Mouse (Mus musculus) R1 (cell line): Measurements from ENCODE around the gene Trim28.

Experiments used
- DNase-seq: peaks from one replicate; pipeline ENCODE4 v3.0.0-alpha.2; 2018; ENCODE audit warnings: low read depth, low spot score

Gene Trim28

DNA sequence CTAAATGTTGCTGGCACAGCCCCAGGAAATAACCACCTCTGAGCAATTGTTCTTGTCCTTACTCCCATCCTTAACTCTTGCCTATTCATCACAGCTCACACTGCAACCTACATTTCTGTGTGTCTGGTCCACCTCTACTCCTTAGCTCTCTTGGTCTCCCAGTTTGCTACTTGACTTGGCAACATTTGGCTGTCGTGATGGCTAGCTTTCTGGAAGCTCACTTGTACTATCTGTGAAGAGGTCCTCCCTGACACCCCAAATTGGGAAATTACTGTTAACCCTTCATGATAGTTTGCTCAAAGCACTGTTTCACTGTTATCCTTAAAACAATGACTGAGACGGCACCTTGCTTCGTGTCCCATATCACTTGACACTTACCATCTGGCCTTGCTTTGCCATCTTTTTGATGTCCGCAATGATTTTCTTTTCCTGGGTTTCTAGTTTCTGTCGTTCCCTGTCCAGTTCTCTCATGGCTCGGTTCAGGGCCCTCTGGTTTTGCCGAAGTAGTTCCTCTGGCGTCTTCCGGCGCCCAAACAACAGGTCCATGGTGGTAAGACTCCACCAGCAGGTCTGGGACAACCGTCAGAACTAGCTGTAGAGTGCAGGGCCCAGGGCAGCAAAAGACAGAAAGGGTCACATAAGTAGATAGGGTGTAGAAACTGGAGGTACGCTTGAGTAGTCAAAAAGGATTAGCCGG lies 34.7 kb downstream of the Trim28 start:
- DNase-seq: peak; percentile 33

DNA sequence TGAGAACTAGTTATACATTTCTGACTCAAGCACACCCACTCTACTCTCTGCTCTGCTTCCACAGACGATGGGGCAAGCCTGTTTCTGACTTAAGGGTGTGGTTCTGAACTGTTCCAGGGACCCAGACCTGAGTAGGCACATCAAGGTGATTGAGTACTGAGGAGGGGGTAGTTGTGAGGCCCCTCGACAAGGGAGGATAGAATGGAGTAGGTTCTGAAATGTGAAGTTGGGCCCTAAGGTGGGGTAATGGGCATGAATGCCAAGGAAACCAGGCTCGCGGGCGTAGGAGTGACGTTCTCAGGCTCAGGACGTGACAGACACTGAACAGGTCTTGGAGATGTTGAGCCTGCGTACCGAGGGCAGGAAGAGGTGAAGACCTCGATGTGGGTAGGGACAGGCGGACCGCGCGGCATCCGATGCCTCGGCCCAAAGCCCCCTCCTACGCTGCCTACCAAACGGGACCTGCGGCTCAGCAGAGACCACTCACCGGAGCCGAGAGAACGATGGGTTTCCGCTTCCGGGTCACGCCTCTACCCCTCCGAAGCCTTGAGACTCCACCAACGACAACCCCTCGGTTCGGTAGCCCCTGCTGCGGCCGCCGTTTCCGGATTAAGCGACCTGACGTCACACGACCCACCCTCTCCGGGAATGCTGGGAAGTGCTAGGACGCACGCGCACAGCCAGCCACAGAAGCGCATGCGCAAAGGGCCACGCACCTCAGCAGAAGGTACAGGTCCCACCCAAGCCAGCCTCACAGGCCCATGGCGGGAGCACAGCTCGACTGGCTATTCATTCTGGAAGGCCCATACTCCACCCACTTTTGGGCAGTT lies 35.4 kb downstream of the Trim28 start, which contains the start of gene Chmp2a:
Chmp2a (minus strand) TSS at position 660 of the 830 bp plus-strand sequence.
- DNase-seq: peak; percentile 98

DNA sequence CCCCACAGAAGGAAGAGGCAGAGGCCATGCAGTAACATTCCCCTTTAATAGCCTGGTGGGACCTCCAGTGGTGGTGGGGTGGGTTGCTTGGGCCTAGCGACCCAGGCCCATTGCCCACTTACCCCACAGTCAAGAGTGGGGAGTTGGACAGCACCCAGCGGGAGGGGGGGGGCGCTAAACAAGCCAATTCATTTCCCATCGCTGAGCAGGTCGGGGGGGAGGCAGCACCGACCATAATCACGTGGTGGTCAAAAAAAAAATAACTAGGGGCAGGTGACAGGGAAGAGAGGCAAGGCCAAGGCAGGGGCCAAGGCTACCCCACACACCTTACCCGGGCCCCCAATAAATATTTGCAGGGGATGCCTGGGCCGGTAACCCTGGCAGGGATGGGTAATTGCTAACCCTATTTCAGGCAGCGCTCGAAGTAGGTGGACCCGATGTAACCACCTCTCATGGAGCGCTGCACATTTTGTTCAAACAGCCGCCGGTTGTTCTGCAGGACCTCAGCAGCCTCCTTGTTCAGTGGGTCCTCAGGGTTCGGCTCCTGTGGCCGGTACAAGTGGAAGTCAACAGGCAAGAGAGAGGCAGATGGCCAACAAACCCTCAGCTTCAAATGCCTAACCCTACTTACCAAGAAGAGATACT lies 36.4 kb downstream of the Trim28 start:
- peak; percentile 25 for DNase-seq

DNA sequence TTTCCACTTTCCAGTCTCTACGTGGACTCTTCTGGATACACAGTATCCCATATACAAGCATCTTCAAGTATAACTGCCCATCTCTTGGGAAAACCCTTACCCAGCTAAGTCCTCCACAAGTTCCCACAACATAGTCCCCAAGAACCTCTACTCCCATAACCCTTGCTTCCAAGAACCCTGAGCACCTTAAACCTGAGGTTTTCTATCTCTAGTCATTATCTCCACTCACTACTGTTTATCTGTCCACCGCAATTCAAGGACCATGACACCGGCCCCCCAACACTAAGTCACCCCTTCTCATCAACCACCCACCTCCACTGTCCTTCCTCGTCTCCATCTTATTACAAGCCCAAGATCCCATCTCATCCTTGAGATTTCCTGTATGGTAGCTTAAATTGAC lies 37.9 kb downstream of the Trim28 start:
- DNase-seq: peak; percentile 16

DNA sequence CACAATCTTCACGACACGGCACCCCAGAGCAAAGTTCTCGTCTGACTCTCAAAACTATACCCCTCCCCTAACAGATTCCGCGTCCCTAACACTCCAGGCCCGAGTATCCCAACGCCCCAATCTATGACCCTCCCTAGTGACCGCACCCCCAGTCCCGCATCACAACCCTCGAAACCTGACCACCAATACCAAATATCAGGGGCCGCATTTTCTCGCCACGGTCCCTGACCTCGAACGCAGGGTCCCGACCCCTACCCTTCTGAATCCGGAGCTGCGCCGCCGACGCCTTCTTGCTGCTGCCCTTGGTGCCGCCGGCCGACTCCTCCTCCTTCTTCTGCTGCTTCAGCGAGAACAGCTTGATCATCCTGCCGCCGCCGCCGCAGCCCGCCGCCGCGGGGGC lies 38.5 kb downstream of the Trim28 start:
- DNase-seq: peak; percentile 74

DNA sequence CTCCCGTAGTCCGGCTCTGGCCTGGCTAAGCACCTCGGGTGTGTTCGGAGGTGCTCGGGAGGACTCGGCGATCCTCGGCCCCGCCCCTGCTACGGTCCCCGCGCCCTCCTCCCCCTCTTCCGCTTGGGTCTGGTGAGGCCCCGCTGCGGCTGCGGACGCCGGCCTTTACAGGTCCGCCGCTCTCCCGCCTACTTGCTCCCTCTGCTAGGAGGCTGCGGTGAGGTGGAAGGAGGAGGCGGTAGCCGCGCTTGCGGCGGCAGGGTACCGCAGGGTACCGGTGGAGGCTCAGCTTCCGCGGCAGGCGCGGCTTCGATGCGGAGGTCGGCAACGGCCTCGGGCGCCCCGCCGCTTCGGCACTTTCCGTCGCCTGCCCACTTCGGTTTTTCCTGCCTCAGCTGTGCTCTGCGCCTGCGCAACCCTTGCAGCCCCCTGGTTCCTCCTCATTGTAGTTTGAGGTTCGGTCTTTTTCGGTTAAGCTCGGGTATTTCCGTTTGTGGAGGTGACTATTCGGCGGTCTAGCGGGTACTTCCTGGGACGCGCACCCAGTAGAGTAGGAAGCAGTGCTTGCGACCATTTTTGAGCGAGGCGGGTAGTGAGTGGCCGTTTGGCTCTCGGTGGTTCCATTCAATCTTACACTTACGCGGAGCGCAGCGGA lies 39.1 kb downstream of the Trim28 start, which contains the start of gene Ube2m:
Ube2m (minus strand) TSS at position 375 of the 655 bp plus-strand sequence.
- DNase-seq: peak; percentile 94

DNA sequence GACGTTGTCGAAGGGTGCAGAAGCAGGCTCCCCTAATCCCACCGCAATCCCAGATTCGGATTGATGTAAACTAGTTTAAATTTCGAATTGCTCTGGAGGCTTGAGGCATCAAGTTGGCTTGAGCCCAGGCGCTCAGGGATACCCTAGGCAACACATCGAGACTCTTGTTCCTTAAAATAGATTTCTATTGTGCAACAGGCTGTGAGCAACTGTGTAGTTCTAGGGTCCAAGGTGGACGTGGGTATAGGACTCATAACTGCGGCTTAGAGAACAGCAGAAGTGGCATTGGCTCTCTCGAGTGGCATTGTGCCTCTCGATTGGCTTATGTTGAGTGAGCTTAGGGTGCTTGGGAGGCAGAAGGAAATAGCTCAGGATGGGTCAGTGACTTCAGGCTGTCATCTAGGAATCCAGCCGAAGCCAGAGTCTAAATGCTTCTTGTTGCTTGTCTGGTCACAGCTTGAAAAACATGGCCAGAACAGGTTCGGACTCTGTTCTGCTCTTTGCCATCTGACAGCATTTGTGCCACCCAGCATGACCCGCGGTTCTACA lies 39.8 kb downstream of the Trim28 start:
- peak; percentile 42 for DNase-seq

DNA sequence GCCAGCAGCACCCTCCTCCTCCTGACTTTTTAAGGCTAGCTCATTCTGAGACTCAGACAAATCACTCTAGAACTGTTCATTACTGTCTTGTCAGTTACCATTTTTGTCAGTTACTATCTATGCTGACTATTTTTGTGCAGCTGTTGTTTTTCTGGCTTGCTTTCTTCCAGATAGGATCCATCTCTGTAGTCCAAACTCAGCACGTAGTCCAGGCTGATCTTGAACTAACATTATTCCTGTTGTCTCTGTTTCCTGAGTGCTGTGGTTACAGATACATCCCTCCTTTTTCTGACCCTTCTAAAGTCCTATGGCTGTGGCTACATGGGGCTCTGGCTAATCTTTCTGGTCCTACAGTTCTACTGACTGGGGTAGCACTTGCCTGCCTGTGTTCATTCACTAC lies 40.3 kb downstream of the Trim28 start:
- DNase-seq: no peak

DNA sequence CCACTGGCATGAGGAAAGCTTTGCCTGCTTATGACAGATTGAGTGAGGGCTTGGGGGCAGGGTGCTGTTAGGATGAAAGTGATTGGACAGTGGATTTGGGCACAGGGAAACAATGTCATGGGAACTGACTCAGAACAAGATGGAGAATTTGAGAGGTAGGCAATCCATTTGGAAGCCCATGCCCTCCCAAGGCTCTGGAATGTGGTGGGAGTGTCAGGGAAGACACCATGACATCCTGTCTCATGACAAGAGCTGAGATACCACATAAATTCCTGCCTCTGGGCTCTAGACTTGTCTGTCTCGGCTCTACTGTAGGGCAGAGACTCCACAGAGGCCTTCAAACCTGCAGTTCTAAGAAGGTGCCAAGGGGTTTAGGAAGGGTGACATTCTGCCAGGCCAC lies 42.3 kb downstream of the Trim28 start:
- peak; percentile 88 for DNase-seq

DNA sequence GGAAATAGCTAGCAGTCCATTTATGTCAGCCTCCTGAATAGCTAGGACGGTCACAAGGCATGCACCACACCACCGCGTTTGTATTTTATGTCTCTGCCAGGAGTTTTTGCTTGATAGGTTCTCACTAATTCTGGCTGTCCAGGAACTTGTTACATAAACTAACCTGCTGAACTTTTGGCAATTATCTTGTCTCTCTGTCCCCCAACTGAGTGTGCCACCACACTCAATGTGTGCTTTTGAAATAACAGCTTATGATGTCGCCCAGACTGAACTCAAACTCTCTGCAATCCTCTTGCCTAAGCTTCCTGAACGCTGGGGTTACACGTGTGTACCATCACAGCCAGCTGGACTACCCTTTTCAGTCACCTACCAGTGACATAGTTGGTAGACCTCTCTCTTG lies 43.6 kb downstream of the Trim28 start:
- DNase-seq: no peak

DNA sequence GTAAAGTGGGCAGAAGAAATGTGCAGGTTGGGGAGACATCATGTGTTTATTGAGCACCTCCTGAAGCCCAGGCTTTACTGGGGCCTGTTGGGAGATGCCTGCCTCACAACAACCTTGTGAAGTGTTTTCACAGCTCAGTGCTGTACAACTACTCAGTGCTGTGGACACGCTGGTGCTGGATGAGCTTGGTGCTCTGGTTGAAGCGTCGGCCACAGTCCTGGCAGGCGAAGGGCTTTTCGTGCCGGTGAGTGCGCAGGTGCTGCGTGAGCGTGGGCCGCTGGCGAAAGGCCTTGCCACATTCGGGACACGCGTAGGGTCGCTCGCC lies 44.2 kb downstream of the Trim28 start:
- DNase-seq: peak; percentile 67

DNA sequence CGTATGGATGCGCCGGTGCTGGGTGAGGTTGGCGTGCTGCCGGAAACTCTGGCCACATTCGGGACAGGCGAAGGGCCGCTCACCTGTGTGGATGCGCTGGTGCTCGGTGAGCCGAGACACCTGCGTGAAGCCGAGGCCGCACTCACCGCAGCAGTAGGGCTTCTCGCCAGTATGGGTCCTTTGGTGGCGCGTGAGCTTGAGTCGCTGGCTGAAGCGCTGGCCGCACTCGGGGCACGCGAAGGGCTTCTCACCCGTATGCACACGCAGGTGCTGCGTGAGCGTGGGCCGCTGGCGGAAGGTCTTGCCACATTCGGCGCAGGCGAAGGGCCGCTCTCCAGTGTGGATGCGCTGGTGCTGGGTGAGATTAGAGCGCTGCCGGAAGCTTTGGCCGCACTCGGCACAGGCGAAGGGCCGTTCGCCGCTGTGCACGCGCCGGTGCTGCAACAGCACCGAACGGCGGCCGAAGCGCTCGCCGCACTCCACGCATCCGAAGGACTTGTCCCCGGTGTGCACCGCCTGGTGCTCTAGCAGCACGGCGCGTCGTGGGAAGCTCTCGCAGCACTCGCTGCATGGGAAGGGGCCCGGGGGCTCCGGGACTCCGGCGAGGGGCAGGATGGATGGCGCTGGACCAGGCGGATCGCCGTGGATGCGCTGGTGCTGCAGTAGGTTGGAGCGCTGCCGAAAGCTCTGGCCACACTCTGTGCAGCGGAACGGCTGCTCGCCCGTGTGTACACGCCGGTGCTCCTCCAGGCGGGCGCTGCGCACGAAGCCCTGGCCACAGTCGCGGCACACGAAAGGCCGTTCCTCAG lies 44.7 kb downstream of the Trim28 start:
- peak; percentile 76 for DNase-seq

DNA sequence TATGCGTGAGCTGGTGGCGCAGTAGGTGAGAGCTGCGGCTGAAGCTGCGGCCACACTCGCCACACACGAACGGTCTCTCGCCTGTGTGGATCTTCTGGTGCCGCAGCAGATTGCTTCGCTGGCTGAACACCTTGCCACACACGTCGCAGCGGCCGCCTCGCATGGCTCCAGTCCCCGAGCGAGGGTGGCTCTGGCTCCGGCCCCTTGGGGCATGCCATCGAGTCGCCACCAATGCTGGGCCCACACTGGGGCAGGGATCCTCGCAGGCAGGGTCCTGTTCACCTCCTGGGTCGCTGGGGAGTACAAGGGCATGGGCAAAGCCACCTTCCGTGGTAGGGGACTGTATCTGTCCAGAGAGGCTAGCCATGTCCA lies 45.3 kb downstream of the Trim28 start:
- no peak for DNase-seq

DNA sequence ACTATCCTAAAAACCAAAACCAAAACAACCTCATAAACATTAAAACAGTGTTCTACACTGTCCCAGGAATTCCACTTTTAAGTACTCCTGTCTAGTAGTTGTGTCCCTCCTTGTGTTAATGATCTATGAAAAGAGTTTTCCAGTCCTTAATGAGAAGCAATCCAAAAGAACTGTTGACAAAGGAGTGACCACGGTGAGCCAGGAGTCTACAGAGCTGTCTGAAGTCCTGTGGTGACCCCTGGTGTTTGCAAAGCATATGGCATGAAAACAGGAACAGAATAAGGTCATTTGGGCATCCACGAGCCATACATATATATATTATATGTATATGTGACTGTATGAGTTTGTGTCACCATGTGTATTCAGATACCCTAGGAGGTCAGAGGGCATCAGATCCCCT lies 47.2 kb downstream of the Trim28 start:
- peak; percentile 82 for DNase-seq

DNA sequence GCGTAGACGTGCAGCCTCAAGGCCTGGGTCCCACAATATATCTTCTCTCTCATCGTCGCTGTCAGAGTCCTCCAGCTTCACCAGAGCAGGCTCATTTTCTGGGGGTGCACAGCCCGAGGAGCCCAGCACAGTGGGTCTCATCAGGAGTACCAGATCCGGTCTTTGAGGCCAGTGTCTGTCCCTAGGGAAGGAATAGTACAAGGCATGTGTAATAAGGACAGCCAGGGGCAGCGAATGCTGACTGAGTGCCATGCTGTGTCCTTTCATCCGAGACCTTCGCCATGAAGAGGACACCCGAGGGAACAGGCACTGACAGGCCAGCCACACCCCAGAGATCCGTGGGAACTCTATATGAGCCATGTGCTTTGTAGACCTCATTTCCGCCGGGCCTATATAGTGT lies 54.1 kb downstream of the Trim28 start:
- DNase-seq: no peak

DNA sequence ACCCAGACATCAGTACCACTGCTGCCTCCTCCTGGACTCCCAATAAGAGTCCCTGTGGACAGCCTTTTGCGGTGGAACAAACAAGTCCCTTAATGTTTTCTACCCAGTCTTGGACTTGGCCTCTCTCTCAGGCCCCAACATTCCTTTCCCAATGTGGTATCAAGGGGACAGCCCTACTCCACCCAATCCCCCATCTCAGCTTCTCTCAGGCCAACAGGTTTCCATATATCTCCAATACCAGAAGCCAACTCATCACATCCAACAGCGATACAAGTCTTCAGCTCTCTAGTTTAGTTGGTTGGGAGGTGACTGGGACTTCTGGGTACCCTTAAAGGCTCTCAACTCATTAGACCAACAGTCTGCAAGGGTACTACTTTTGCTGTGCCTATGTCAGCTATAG lies 54.6 kb downstream of the Trim28 start:
- DNase-seq: no peak

DNA sequence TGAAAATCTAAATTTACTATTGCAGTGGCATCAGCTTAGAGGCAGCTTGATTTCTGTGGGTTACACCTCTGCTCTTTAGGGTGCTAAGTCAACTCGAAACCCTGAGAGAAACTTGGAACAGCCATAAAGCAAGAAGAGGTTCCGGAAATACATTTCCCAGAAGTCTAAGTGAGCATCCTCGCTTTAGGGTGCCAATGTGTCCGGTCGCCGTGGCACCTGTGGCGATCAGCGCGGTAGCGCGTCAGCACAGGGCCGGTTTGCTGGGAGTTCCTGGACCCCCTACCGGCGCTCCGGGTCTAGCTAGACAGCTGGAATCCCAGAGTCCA lies 55.0 kb downstream of the Trim28 start:
- DNase-seq: no peak

DNA sequence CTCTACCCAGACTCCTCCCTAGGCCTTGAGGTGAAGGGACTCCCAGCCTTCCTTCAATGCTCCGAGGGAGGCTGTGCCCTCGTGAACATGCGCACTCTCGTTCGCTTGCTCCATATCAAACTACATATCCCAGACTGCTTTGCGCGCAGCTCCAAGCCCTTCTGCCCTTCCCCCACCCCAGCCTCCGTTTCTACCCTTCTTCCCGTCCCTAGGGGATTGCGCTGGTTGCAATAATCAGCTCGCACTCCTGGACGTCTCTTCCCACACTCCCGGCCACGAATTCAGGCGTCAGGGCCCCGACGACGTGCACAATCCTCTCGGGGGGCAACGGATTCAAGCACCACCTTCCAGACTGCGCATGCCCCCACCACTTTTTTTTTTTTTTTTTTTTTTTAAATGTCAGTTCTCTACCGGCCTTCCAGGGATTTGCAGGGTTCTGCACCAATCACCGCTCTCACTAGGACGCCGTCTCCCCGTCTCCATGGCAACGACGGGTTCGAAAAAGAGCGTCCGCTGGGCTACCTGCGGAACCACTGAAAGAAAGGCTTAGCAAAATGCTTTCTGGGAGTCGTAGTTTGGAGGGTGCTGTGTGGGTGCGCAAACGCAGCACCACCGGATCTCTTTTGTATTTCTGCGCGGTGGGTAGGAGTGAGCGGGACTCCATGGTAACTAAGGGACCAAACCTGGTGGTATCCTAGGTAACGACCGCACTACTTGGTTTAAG lies 55.5 kb downstream of the Trim28 start, which contains the start of gene Mzf1:
Mzf1 (minus strand) TSS at position 478 of the 724 bp plus-strand sequence.
- DNase-seq: peak; percentile 100

DNA sequence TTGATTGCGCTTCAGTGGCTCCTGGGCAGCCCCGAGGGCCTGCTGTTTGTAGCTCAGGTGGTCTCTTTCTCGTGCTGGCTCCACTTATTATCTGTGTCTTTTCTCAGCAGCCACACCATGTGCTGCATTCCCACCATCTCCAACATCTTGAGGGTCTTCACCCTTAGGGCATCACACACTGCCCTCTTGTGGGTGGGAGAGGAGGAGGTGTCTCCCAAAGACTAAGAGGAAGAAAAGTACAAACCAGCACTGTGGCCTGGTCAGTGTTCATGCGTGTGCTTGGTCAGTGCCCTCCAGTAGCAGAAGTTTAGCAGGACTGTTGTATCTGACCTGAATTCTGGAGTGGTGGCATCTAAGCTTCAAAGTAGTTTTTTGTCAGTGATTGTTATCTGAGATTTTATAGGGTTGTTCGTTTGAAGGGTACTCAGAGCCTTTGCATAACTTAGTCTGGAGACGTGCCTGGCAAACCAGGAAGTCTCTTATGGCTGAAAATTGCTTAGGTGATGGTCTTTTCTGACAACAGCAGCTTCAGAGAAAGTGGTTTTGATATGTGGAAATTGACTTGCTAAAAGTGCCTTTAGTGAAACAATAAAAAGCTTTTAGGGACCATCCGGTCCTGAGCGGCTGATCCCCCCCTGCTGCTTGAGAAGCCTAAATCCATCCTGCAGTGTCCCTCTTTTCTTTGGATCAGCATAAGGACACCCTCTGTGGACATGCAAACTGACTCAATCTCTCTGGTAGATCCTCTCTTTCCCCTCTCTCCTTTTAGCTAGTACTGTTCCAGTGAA lies 58.2 kb downstream of the Trim28 start:
- peak; percentile 74 for DNase-seq

DNA sequence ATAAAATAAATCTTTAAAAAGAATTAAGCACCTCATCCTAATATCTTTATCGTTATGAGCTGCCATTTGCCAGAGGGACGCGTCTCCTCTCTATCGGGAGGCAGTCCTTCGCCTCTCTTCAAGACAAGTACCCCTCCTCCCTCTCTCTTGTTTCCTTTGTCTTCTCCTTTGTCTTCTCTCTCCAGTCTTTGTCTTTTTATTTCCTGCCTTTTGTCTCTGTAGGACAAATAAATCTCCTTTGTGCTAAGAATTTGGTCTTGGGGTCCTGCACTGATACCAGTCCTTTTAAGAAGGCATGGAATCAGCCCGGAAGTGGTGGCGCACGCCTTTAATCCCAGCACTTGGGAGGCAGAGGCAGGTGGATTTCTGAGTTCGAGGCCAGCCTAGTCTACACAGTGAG lies 60.6 kb downstream of the Trim28 start:
- DNase-seq: peak; percentile 98
